Mouse (Mus musculus) embryonic fibroblast, embryonic 13.5 days (primary cell): ENCODE measurements around the gene Inf2.

Experiments
- CTCF ChIP-seq: IDR thresholded peaks from 2 replicates; pipeline ENCODE4 v1.5.1; 2011; ENCODE audit warnings: mild to moderate bottlenecking, control low read depth, low read length, moderate library complexity, borderline replicate concordance; ENCODE audit not compliant: insufficient read depth
- POLR2A ChIP-seq: IDR thresholded peaks from 2 replicates; pipeline ENCODE4 v1.6.1; 2011; ENCODE audit warnings: low read depth, mild to moderate bottlenecking, control low read depth, low read length, moderate library complexity

DNA sequence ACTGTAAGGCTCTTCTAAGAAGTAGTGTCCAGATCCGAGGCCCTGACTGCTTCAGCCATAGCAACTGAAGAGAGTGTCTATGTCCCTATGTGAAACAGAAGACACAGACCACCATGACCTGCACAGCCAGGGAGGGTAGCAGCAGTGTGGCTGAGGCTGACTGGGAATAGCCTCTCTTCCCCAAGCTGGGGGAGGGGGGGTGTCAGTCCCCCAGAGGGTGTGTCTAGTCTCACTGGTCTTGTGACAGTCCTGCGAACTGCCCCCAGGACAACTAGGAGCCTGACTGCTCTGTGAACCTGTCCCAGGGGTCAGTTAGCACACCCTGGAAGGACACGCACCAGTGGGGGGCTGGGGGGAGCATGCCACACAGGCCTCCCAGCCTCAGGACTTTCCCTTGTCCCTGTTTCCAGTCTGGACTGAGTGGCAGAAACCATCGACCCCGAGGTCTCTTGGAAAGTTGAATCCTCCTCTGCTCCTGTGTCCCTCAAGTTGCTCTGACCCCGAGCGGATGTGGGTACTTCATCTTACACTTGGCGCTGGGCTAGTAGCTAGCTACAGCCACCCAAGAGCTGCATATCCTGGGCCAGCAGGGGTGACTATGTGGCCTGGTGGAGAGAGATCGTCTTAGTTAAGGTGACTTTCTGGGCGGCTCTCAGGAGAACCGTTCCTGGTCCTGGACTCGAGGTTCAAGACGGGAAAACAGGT, 30.5 kb downstream of the Inf2 start:
- TF ChIP-seq CTCF (no peak), POLR2A (no peak)
